Mouse (Mus musculus) frontal cortex, adult 2 months (tissue): Measurements from ENCODE around the gene Gm21936. TPM values are rescaled to one million over a fixed set of nuclear protein-coding genes. Genes with fewer than 3 reads are reported as not detected.
"Not testable (repeated sequence)": the region's sequence is repeated elsewhere in the genome, so short reads cannot be mapped to it uniquely, and the experiment has no call there.

Experiments used
- DNase-seq, 2 experiments: peaks; one replicate each; pipeline ENCODE4 v3.0.0; 2022; ENCODE audit warnings: low spot score in 1 of 2; ENCODE audit errors: extremely low spot score in 1 of 2
- polyA plus RNA-seq: library from polyadenylated mRNA; depleted of rRNA; stranded (reverse); fragments of >200 nt; gene quantifications from 2 replicates; pipeline ENCODE4 v1.2.3, GENCODE M21; 2012; rRNA removed

Gm21936 gene
- polyA plus RNA-seq: not detected in 2 replicates

- not testable (repeated sequence) for DNase-seq
Measured at GRCm38 (mm10) chr12:87795212-87795611, at the start of gene Gm21936. Gm21936 (plus strand) TSS chr12:87795512.

GRCm38 (mm10) chr12:87775655-87776054, 19.7 kb upstream of the Gm21936 start, which contains the start of gene Gm21319:
Gm21319 (minus strand) TSS chr12:87775755.
- not testable (repeated sequence) for DNase-seq

GRCm38 (mm10) chr12:87797971-87798370, 2.7 kb downstream of the Gm21936 start:
- not testable (repeated sequence) for DNase-seq

GRCm38 (mm10) chr12:87816277-87816676, 21.0 kb downstream of the Gm21936 start, which contains the start of gene BB287469:
BB287469 (plus strand) TSS chr12:87816577.
- not testable (repeated sequence) for DNase-seq

GRCm38 (mm10) chr12:87842239-87842638, 46.9 kb downstream of the Gm21936 start, which contains the start of gene Gm2001:
Gm2001 (minus strand) TSS chr12:87842339.
- DNase-seq: not testable (repeated sequence)

Other genes with a start within 250 kb of the Gm21936 start
- not detected in 2 replicates for gene Oog1, start 192.8 kb upstream of the Gm21936 start, polyA plus RNA-seq
- gene Gm4027, start 176.6 kb upstream of the Gm21936 start, polyA plus RNA-seq: not detected in 2 replicates
- gene Gm16381, start 150.9 kb upstream of the Gm21936 start, polyA plus RNA-seq: not detected in 2 replicates
- gene Gm21319, start 19.8 kb upstream of the Gm21936 start, polyA plus RNA-seq: not detected in 2 replicates
- not detected in 2 replicates for gene BB287469, start 21.1 kb downstream of the Gm21936 start, polyA plus RNA-seq
- gene Gm2001, start 46.8 kb downstream of the Gm21936 start, polyA plus RNA-seq: not detected in 2 replicates
- not detected in 2 replicates for gene Gm2016, start 78.6 kb downstream of the Gm21936 start, polyA plus RNA-seq
- gene Gm2022, start 99.9 kb downstream of the Gm21936 start, polyA plus RNA-seq: not detected in 2 replicates
- gene Gm2035, start 124.3 kb downstream of the Gm21936 start, polyA plus RNA-seq: not detected in 2 replicates
- gene Gm2042, start 158.6 kb downstream of the Gm21936 start, polyA plus RNA-seq: not detected in 2 replicates
- gene Gm2075, start 216.3 kb downstream of the Gm21936 start, polyA plus RNA-seq: not detected in 2 replicates
- not detected in 2 replicates for gene Gm6803, start 223.3 kb downstream of the Gm21936 start, polyA plus RNA-seq
- gene Gm2056, start 231.5 kb downstream of the Gm21936 start, polyA plus RNA-seq: not detected in 2 replicates